Mouse (Mus musculus) hindbrain, embryonic 15.5 days (tissue): ENCODE data around the gene Bok. TPM values are rescaled to one million over a fixed set of nuclear protein-coding genes. Genes with fewer than 3 reads are reported as not detected.
A peak's percentile ranks its signal among the peaks of the same experiment; 100 is the strongest.

Experiments
- ATAC-seq: fragments of 200-750 bp; cut with Nextera tagmentation; 2 replicates; pipeline ENCODE4 v1.8.0; 2017; ENCODE audit warnings: low read depth, moderate number of reproducible peaks, moderate TSS enrichment; ENCODE audit not compliant: low FRiP score
- H3K27ac ChIP-seq: fragments of 300-500 bp; sonication (generic); replicated peaks from 2 replicates; pipeline ENCODE4 v1.5.1; 2015; ENCODE audit warnings: mild to moderate bottlenecking, inconsistent platforms
- H3K27me3 ChIP-seq: fragments of 300-500 bp; sonication (generic); 2 replicates; pipeline ENCODE4 v1.6.1; 2015; ENCODE audit warnings: control low read depth, inconsistent platforms
- H3K36me3 ChIP-seq: fragments of 300-500 bp; sonication (generic); 2 replicates; pipeline ENCODE4 v1.6.1; 2015; ENCODE audit warnings: control low read depth, inconsistent platforms
- H3K4me1 ChIP-seq: fragments of 300-500 bp; sonication (generic); replicated peaks from 2 replicates; pipeline ENCODE4 v1.6.1; 2015; ENCODE audit warnings: control low read depth, inconsistent platforms
- H3K4me2 ChIP-seq: fragments of 300-500 bp; sonication (generic); 2 replicates; pipeline ENCODE4 v1.6.1; 2015; ENCODE audit warnings: moderate library complexity, mild to moderate bottlenecking, inconsistent platforms
- H3K4me3 ChIP-seq: fragments of 300-500 bp; sonication (generic); 2 replicates; pipeline ENCODE4 v1.5.1; 2015; ENCODE audit warnings: mild to moderate bottlenecking, inconsistent platforms
- H3K9ac ChIP-seq: fragments of 300-500 bp; sonication (generic); 2 replicates; pipeline ENCODE4 v1.6.1; 2015; ENCODE audit warnings: inconsistent platforms
- H3K9me3 ChIP-seq: fragments of 300-500 bp; sonication (generic); 2 replicates; pipeline ENCODE4 v1.6.1; 2016; ENCODE audit warnings: control low read depth, inconsistent platforms
- WGBS: fragments of 180-500 bp; shearing (Covaris S2); methylation state at CpG from one replicate; pipeline ENCODE4 v1.1.7; 2015; 5-methylcytosine and 5-hydroxymethylcytosine counted together
- polyA plus RNA-seq: library from polyadenylated mRNA; unstranded; fragments of >200 nt; fragmentation: Nextera tagmentation; extraction: Ambion mirVana; gene quantifications from 2 replicates; pipeline ENCODE4 v1.2.1, GENCODE M21; 2015

Bok gene
- polyA plus RNA-seq, 1 experiment from 2014 or later = 108 TPM

DNA sequence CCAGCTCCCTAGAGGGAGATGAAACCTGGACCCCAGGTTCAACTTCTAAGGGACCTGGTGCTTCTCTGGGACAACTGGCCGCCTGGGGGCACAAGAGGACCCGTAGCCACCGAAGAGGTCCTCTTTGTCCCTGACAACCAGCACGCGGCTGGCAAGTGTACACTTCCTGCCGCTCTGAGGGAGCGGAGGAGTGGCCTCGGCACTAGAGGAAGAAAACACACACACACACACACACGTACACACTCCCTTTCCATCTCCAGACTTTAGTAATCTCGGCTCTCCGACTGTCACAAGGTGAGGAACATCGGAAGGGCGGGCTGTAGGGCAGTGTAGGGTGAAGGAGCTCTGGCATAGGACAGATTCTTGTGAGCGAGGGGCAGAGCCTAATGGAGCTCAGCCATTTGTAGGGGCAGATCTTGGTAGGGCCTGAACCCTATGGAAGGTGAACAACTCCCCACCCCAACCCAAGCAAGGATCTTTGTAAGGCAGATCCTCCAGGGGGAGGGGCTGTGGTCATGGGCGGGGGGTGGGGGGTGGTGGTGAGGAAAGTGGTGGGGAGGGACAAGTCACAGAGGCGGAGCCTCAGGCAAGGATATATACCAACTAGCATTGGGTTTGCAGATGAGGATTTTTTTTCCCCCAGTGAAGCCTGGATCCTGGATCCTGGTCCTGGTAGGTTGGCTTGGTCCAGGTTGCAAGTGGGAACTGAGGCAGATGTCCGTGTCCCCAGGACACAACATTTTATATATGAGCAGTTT, 16.5 kb upstream of the Bok start:
- Histone ChIP-seq H3K4me1 (peaks cover 10% of the 10 kb centered on the region), H3K4me3 (peak overlapping the region; percentile 40), H3K27ac (peak overlapping the region; percentile 73), H3K36me3 (no peaks in the 10 kb centered on the region), H3K27me3 (no peaks in the 10 kb centered on the region), H3K4me2 (peak overlapping the region; percentile 69), H3K9ac (peak overlapping the region; percentile 41), H3K9me3 (no peaks in the 10 kb centered on the region)
- peak; percentile 89 for ATAC-seq
- 10% methylated on average over 17 of the region's 17 CpGs for WGBS

DNA sequence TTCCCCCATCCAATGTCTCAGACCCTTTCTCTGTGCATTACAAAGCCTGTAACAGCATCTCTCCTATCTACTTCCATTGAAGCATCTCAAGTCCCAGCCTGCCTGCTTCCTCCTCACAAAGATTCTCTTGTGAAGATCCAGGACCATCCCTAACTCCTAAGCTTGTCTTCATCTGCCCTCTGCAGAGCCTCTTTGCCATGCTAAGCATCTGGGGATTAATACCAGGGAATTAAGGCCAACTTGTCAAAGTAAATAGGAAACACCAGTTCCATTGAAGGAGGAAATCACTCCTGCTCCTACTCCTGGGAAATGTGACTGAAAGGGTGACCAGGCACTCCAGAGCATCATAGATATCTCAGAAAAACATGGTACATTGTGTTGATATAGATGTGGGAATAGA, 15.5 kb upstream of the Bok start:
- ATAC-seq = no peak
- no peak overlapping the region for H3K4me3 ChIP-seq
- H3K4me2 ChIP-seq = no peak overlapping the region

GRCm38 (mm10) chr1:93672682-93673081, 12.8 kb upstream of the Bok start:
- H3K4me1 ChIP-seq = peaks cover 10% of the 10 kb centered on the region
- WGBS = 93% methylated on average over 5 of the region's 5 CpGs
- H3K27ac ChIP-seq = no peak overlapping the region
- H3K27me3 ChIP-seq = no peaks in the 10 kb centered on the region
- no peak for ATAC-seq
- no peak overlapping the region for H3K4me2 ChIP-seq
- H3K9ac ChIP-seq = no peak overlapping the region
- no peak overlapping the region for H3K4me3 ChIP-seq
- H3K36me3 ChIP-seq = no peaks in the 10 kb centered on the region
- no peaks in the 10 kb centered on the region for H3K9me3 ChIP-seq

More for the DNA sequence above, 15.5 kb upstream of the Bok start:
- Histone ChIP-seq H3K27me3 (no peaks in the 10 kb centered on the region), H3K9me3 (no peaks in the 10 kb centered on the region), H3K27ac (no peak overlapping the region), H3K9ac (no peak overlapping the region), H3K4me1 (peaks cover 10% of the 10 kb centered on the region), H3K36me3 (no peaks in the 10 kb centered on the region)

DNA sequence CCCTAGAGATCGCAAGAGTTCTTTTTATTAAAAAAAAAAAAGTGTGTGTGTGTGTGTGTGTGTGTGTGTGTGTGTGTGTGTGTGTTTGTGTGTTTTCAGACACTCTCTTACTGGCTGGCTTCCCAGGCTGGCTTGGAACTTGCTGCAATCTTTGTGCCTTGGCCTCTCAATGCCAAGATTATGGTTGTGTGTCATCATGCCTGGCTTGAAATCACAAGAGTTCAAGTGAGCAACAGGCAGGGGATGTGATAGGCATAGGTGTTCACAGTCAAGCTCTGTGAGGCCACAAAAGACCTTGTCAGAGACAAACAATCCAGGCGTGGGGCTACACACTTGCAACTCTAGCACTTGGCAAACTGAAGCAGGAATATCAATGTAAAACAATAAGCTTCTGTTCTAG, 7.1 kb upstream of the Bok start:
- H3K4me2 ChIP-seq = no peak overlapping the region
- WGBS = 66% methylated on average over 2 of the region's 2 CpGs
- ATAC-seq = no peak

DNA sequence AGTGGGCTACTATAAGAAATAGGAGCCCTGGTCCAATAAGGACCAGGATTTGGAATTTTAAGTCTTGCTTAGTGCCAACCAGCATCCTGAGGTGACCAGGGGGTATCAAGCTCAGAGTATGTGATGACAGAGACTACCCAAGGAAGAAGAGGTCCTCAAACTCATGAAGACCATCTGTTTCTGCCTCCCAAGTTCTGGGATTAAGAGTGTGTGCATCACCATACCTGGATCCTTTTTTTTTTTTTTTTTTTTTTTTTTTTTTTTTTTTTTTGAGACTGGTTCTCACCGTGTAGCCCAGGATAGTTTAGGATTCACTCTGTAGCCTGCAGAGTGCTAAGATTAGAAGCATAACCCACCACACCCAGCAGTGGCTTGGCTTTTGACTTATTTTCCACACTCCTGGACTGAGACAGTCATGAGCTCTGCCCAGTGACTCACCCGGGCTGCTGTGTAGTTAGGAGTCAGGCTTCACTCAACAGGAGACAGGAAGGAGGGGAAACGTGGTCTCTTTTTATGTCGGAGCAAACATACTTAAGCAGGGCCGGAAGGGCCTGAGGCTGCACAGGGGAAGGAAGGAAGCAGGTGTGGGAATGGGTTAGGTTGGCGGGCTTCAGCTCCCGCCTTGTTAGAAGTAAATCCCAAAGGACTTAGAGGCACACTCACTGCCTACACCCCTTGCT, 5.4 kb upstream of the Bok start:
- WGBS = 75% methylated on average over 7 of the region's 7 CpGs
- no peaks in the 10 kb centered on the region for H3K9me3 ChIP-seq
- H3K9ac ChIP-seq = no peak overlapping the region
- H3K27ac ChIP-seq = no peak overlapping the region
- H3K4me1 ChIP-seq = peaks cover 4% of the 10 kb centered on the region; the same call in 1 of the 2 replicates
- peak; percentile 49; the same call in 1 of the 2 replicates for ATAC-seq
- H3K4me3 ChIP-seq = no peak overlapping the region
- H3K4me2 ChIP-seq = no peak overlapping the region
- no peaks in the 10 kb centered on the region for H3K36me3 ChIP-seq
- no peaks in the 10 kb centered on the region for H3K27me3 ChIP-seq

More for the DNA sequence above, 7.1 kb upstream of the Bok start:
- no peaks in the 10 kb centered on the region for H3K27me3 ChIP-seq
- H3K4me1 ChIP-seq = no peaks in the 10 kb centered on the region
- H3K4me3 ChIP-seq = no peak overlapping the region
- H3K27ac ChIP-seq = no peak overlapping the region
- no peaks in the 10 kb centered on the region for H3K9me3 ChIP-seq
- no peak overlapping the region for H3K9ac ChIP-seq
- H3K36me3 ChIP-seq = no peaks in the 10 kb centered on the region

GRCm38 (mm10) chr1:93686245-93686960, 943 bp downstream of the Bok start:
- H3K4me3 ChIP-seq = peak overlapping the region; percentile 71
- H3K27ac ChIP-seq = peak overlapping the region; percentile 87
- H3K4me2 ChIP-seq = peak overlapping the region; percentile 92
- peak; percentile 85 for ATAC-seq
- H3K9me3 ChIP-seq = no peaks in the 10 kb centered on the region
- 1% methylated on average over 51 of the region's 51 CpGs for WGBS
- H3K27me3 ChIP-seq = no peaks in the 10 kb centered on the region
- H3K9ac ChIP-seq = peak overlapping the region; percentile 78
- peaks cover 34% of the 10 kb centered on the region for H3K4me1 ChIP-seq
- H3K36me3 ChIP-seq = peaks cover 3% of the 10 kb centered on the region; the same call in 1 of the 2 replicates

- Histone ChIP-seq H3K27ac (peak overlapping the region; percentile 87), H3K4me1 (peaks cover 34% of the 10 kb centered on the region), H3K36me3 (peaks cover 4% of the 10 kb centered on the region; the same call in 1 of the 2 replicates), H3K9ac (peak overlapping the region; percentile 78), H3K4me3 (peak overlapping the region; percentile 71), H3K4me2 (peak overlapping the region; percentile 92), H3K9me3 (no peaks in the 10 kb centered on the region), H3K27me3 (no peaks in the 10 kb centered on the region)
- WGBS = 31% methylated on average over 3 of the region's 3 CpGs
- no peak for ATAC-seq
These were observed 1.5 kb downstream of the Bok start for GRCm38 (mm10) chr1:93686961-93687320.

DNA sequence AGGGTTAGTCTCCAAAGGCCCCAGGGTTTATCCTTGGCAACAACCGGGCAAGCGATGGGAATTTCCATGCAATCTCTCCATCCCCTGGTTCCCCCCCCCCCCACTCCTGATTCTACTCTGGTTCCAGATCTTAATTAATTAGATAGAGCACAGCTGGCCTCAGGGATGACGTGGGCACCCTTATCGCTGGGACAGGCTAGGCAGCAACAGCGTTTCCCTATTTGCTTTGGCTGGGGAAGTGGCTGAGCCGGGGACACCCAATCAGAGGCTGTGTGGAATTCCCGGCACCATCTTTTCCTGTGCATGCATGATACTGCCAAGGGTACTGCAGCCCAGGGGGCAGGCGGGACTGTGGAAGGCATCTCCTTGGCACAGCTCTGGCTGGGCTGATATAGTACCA, 2.7 kb downstream of the Bok start:
- Histone ChIP-seq H3K9me3 (no peaks in the 10 kb centered on the region), H3K27me3 (no peaks in the 10 kb centered on the region)

GRCm38 (mm10) chr1:93689901-93690496, 4.5 kb downstream of the Bok start:
- Histone ChIP-seq H3K9me3 (no peaks in the 10 kb centered on the region), H3K4me3 (no peak overlapping the region)
- WGBS = 84% methylated on average over 7 of the region's 7 CpGs

More for the DNA sequence above, 2.7 kb downstream of the Bok start:
- Histone ChIP-seq H3K4me1 (peaks cover 34% of the 10 kb centered on the region), H3K4me3 (no peak overlapping the region), H3K27ac (no peak overlapping the region), H3K36me3 (peaks cover 4% of the 10 kb centered on the region; the same call in 1 of the 2 replicates), H3K4me2 (peak overlapping the region; percentile 92; the same call in 1 of the 2 replicates), H3K9ac (no peak overlapping the region)
- 58% methylated on average over 8 of the region's 8 CpGs for WGBS
- ATAC-seq = no peak

DNA sequence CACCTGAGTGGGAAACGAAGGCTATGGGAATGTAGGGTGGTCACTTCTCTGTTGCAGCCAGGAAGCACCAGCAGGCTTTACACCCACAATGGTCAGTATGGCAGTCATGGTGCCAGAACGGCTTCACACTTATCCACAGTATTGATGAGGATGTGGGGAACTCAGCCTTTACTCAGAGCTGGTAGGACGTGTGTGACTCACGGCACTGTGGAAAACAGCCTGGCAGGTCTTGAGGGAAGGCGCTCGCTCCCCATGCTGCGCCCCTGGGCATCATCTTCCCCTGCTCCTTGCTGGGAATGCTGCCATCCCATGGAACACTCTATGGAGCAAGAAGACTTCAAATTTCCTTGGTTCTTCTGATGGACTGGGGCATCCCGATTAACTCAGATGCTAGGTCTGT, 5.6 kb downstream of the Bok start:
- no peak overlapping the region for H3K4me3 ChIP-seq
- WGBS = 94% methylated on average over 8 of the region's 8 CpGs
- no peak overlapping the region for H3K9ac ChIP-seq
- no peaks in the 10 kb centered on the region for H3K27me3 ChIP-seq
- ATAC-seq = no peak
- no peak overlapping the region for H3K27ac ChIP-seq
- no peaks in the 10 kb centered on the region for H3K9me3 ChIP-seq
- H3K4me2 ChIP-seq = no peak overlapping the region
- peaks cover 15% of the 10 kb centered on the region; the same call in 1 of the 2 replicates for H3K36me3 ChIP-seq
- peaks cover 28% of the 10 kb centered on the region for H3K4me1 ChIP-seq

More at GRCm38 (mm10) chr1:93689901-93690496, 4.5 kb downstream of the Bok start:
- no peak overlapping the region for H3K4me2 ChIP-seq
- peaks cover 8% of the 10 kb centered on the region; the same call in 1 of the 2 replicates for H3K36me3 ChIP-seq
- no peaks in the 10 kb centered on the region for H3K27me3 ChIP-seq
- no peak overlapping the region for H3K9ac ChIP-seq
- H3K4me1 ChIP-seq = peaks cover 30% of the 10 kb centered on the region
- H3K27ac ChIP-seq = no peak overlapping the region
- ATAC-seq = no peak

DNA sequence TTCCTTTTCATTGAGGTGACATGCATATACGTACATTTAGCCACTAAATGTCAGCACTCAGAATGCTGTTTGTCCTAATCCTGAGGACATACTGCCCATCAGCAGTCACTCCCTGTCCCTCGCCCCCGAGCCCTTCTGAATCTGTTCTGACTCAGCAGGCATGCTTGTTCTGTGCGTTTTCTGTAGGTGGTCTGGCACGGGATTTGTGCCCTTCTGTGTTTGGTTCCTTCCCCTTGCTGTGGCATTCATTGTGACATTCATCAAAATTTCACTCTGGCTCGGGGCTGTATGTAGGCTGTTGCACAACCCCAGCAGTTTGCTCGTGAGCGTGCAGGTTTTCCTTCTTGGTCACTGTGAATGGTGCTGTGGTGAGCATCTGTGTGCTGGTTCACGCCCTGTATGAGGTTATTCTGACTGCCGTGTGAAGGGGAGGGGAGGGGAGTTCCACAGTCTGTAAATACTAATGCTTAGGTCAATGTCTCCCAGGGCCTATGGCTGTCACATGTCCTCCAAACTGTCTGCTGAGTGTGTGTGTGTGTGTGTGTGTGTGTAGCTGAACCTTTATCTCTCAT, 6.4 kb downstream of the Bok start:
- Histone ChIP-seq H3K27ac (no peak overlapping the region), H3K9me3 (no peaks in the 10 kb centered on the region), H3K27me3 (no peaks in the 10 kb centered on the region), H3K4me2 (no peak overlapping the region), H3K9ac (no peak overlapping the region), H3K4me1 (peaks cover 21% of the 10 kb centered on the region), H3K36me3 (peaks cover 15% of the 10 kb centered on the region; the same call in 1 of the 2 replicates), H3K4me3 (no peak overlapping the region)
- WGBS = 73% methylated on average over 10 of the region's 10 CpGs
- no peak for ATAC-seq
